Mouse (Mus musculus) bone marrow macrophage, adult 2 months (primary cell): ENCODE measurements at regions not wholly inside any gene's neighbourhood (a gene's known extent, or its start where the extent isn't known, plus 50 kb on each side); places are given as distances from the start of the nearest gene placed in this dataset.

Source experiments
- H3K27ac ChIP-seq: 2 replicates; pipeline ENCODE4 v1.5.1; 2012; ENCODE audit warnings: low read depth, low read length; ENCODE audit not compliant: insufficient read depth
- H3K4me1 ChIP-seq: 2 replicates; pipeline ENCODE4 v1.6.1; 2012; ENCODE audit warnings: low read length; ENCODE audit not compliant: control insufficient read depth, insufficient read depth
- H3K4me3 ChIP-seq: 2 replicates; pipeline ENCODE4 v1.5.1; 2012; ENCODE audit warnings: mild to moderate bottlenecking, low read length, moderate library complexity; ENCODE audit not compliant: insufficient read depth
- CTCF ChIP-seq: IDR thresholded peaks from 2 replicates; pipeline ENCODE4 v1.5.1; 2012; ENCODE audit warnings: low read depth, mild to moderate bottlenecking, low read length, moderate library complexity
- POLR2A ChIP-seq: IDR thresholded peaks from 2 replicates; pipeline ENCODE4 v1.6.1; 2012; ENCODE audit warnings: mild to moderate bottlenecking, low read depth, low read length, borderline replicate concordance

GRCm38 (mm10) chr16:10098511-10098910, 71.5 kb upstream of the Rpl39l start:
- H3K4me1 ChIP-seq: no peaks in the 10 kb centered on the region
- no peak overlapping the region for H3K4me3 ChIP-seq
- TF ChIP-seq POLR2A (no peak), CTCF (no peak)
- H3K27ac ChIP-seq: no peak overlapping the region

- no peak overlapping the region for H3K4me3 ChIP-seq
- TF ChIP-seq CTCF (0 out of 2 replicates have a peak, but pooled peaks have one; percentile 26), POLR2A (no peak)
- no peak overlapping the region for H3K27ac ChIP-seq
- no peaks in the 10 kb centered on the region for H3K4me1 ChIP-seq
These were observed 81.3 kb upstream of the Rpl39l start for GRCm38 (mm10) chr16:10088461-10089353.

GRCm38 (mm10) chr16:10086341-10086740, 83.7 kb upstream of the Rpl39l start:
- Histone ChIP-seq H3K4me1 (no peaks in the 10 kb centered on the region), H3K4me3 (no peak overlapping the region), H3K27ac (no peak overlapping the region)
- TF ChIP-seq CTCF (no peak), POLR2A (no peak)

GRCm38 (mm10) chr16:10085429-10085828, 84.6 kb upstream of the Rpl39l start:
- Histone ChIP-seq H3K4me3 (no peak overlapping the region), H3K4me1 (no peaks in the 10 kb centered on the region), H3K27ac (no peak overlapping the region)
- TF ChIP-seq CTCF (no peak), POLR2A (no peak)

GRCm38 (mm10) chr16:10081751-10082150, 86.4 kb upstream of the Grin2a start:
- no peak for TF ChIP-seq POLR2A
- H3K4me1 ChIP-seq: no peaks in the 10 kb centered on the region
- H3K4me3 ChIP-seq: no peak overlapping the region
- H3K27ac ChIP-seq: no peak overlapping the region

GRCm38 (mm10) chr16:10080121-10080679, 84.8 kb upstream of the Grin2a start:
- Histone ChIP-seq H3K4me1 (no peaks in the 10 kb centered on the region), H3K27ac (no peak overlapping the region), H3K4me3 (no peak overlapping the region)
- TF ChIP-seq CTCF (no peak), POLR2A (no peak)

- H3K4me3 ChIP-seq: no peak overlapping the region
- no peaks in the 10 kb centered on the region for H3K4me1 ChIP-seq
- H3K27ac ChIP-seq: no peak overlapping the region
- TF ChIP-seq CTCF (peak; percentile 65; the same call in 1 of the 2 replicates), POLR2A (no peak)
These were observed 77.8 kb upstream of the Grin2a start for GRCm38 (mm10) chr16:10073158-10073557.

GRCm38 (mm10) chr16:10063491-10063890, 68.1 kb upstream of the Grin2a start:
- no peak for TF ChIP-seq POLR2A
- TF ChIP-seq CTCF: no peak
- Histone ChIP-seq H3K4me3 (no peak overlapping the region), H3K4me1 (no peaks in the 10 kb centered on the region), H3K27ac (no peak overlapping the region)

GRCm38 (mm10) chr16:10058094-10058493, 62.7 kb upstream of the Grin2a start:
- H3K4me3 ChIP-seq: no peak overlapping the region
- H3K27ac ChIP-seq: no peak overlapping the region
- H3K4me1 ChIP-seq: no peaks in the 10 kb centered on the region
- TF ChIP-seq CTCF: no peak
- no peak for TF ChIP-seq POLR2A
